Mouse (Mus musculus) c-Kit-positive CD71-negative TER-119-negative erythroid progenitor cells, embryonic 14.5 days (primary cell): ENCODE results near the gene Ufc1.

Experiments used
- DNase-seq: peaks from one replicate; pipeline ENCODE4 v3.0.0-alpha.2; 2013; ENCODE audit warnings: low read depth

Ufc1 gene

GRCm38 (mm10) chr1:171287136-171288081 lies 7.4 kb downstream of the Ufc1 start, which contains the start of gene Usp21:
TSS of gene Usp21 (minus strand) at chr1:171287991.
- peak; percentile 84 for DNase-seq

- no peak for DNase-seq
These were observed 8.3 kb downstream of the Ufc1 start for GRCm38 (mm10) chr1:171286517-171286916.

- DNase-seq = no peak
These were observed 9.5 kb downstream of the Ufc1 start for GRCm38 (mm10) chr1:171285096-171285892.

- no peak for DNase-seq
These were observed 10.3 kb downstream of the Ufc1 start for GRCm38 (mm10) chr1:171284491-171284890.

GRCm38 (mm10) chr1:171283188-171284160 lies 11.3 kb downstream of the Ufc1 start:
- no peak for DNase-seq

GRCm38 (mm10) chr1:171282086-171282805 lies 12.6 kb downstream of the Ufc1 start:
- no peak for DNase-seq

GRCm38 (mm10) chr1:171281528-171281923 lies 13.3 kb downstream of the Ufc1 start:
- DNase-seq = peak; percentile 86

- DNase-seq = peak; percentile 94
These were observed 13.8 kb downstream of the Ufc1 start, which contains the start of gene Ppox for GRCm38 (mm10) chr1:171280916-171281527. TSS of gene Ppox (minus strand) at chr1:171281186.

GRCm38 (mm10) chr1:171280250-171280915 lies 14.4 kb downstream of the Ufc1 start:
- DNase-seq = no peak

- DNase-seq = no peak
These were observed 15.1 kb downstream of the Ufc1 start for GRCm38 (mm10) chr1:171279721-171280120.

GRCm38 (mm10) chr1:171279012-171279705 lies 15.7 kb downstream of the Ufc1 start:
- no peak for DNase-seq

- no peak for DNase-seq
These were observed 16.4 kb downstream of the Ufc1 start for GRCm38 (mm10) chr1:171278436-171278835.

- no peak for DNase-seq
These were observed 17.1 kb downstream of the Ufc1 start for GRCm38 (mm10) chr1:171277736-171278135.

GRCm38 (mm10) chr1:171276110-171276748 lies 18.6 kb downstream of the Ufc1 start:
- DNase-seq = no peak

- no peak for DNase-seq
These were observed 19.6 kb downstream of the Ufc1 start for GRCm38 (mm10) chr1:171275144-171275734.

GRCm38 (mm10) chr1:171274171-171274570 lies 20.7 kb downstream of the Ufc1 start:
- no peak for DNase-seq

- no peak for DNase-seq
These were observed 22.7 kb downstream of the Ufc1 start for GRCm38 (mm10) chr1:171272086-171272485.

- no peak for DNase-seq
These were observed 23.2 kb downstream of the Ufc1 start for GRCm38 (mm10) chr1:171271622-171272021.
